Mouse (Mus musculus) embryo, embryonic 10.5 days (tissue): ENCODE data around the gene Tssc4.

Source experiments
- DNase-seq: peaks from one replicate; pipeline ENCODE4 v3.0.0-alpha.2; 2015; ENCODE audit warnings: low spot score

The Tssc4 gene

DNA sequence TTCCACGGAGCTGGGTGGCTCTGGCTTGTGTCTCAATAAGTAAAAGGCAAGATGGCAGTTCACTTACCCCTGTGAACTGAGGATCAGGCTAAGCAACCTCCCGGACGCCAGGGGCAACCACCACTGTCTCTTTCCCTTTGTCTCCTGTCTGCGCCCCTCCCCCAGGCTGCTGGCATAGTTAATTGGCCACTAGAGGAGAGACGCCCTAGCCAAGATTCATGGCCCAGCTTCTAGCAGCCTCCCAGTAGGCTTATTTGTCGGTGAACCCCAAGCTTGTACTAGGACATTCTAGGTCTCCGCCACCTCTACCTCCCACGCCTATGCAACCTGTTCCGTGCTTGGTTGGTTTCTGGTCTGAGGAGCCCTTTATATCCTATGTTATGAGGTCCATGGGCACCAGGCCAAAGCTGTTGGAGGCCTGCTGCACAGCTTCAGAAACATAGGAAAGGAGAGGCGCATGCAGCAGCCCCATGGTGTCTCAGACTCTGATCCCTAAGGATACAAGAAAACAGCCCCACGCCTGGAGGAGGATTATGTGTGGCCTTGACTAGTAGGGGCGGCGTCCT is 650 bp upstream of the Tssc4 start:
- peak; percentile 54 for DNase-seq

GRCm38 (mm10) chr7:143069751-143070400 is 827 bp downstream of the Tssc4 start:
- DNase-seq = no peak

GRCm38 (mm10) chr7:143070506-143071070 is 1.5 kb downstream of the Tssc4 start:
- DNase-seq = no peak

DNA sequence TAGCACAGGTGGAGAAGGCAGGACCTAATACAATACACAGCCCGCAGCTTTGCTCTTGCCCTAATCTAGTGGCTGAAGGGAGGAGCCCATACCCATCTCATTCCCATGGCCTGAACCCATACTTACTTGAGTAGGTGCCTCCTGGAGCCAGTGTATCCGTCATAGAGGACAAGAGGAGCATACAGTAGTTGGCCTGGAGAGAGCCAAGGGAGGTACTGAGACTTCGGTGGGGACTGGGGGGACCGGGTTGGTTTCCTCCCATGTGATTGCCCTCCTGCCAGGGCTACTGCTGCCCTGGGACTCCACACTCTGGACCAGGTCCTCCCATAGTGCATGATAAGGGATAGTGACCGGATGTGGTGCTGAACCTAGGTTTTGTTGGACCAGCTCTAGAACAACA is 3.6 kb downstream of the Tssc4 start:
- DNase-seq = no peak

GRCm38 (mm10) chr7:143073086-143073485 is 4.0 kb downstream of the Tssc4 start:
- peak; percentile 73 for DNase-seq

DNA sequence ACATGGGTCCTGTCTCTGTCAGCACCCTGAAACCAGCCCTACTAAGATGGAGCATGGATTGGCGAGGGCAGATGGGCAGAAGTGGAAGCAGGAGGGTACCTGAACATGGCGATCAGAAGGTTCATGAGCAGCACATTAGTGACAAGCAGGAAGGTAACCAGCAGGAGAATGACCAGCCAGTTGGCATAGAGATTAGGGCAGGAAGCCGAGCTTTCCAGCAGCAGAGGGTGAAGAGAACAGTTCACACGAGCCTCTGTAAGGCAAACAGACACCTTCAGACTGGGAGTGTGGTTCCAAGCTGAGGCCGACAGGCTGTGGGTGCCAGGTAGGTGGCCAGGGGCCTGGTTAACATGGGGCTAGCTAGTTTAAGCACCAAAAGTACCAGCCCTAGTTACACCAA is 6.3 kb downstream of the Tssc4 start:
- DNase-seq = no peak

GRCm38 (mm10) chr7:143077351-143077750 is 8.3 kb downstream of the Tssc4 start:
- no peak for DNase-seq

DNA sequence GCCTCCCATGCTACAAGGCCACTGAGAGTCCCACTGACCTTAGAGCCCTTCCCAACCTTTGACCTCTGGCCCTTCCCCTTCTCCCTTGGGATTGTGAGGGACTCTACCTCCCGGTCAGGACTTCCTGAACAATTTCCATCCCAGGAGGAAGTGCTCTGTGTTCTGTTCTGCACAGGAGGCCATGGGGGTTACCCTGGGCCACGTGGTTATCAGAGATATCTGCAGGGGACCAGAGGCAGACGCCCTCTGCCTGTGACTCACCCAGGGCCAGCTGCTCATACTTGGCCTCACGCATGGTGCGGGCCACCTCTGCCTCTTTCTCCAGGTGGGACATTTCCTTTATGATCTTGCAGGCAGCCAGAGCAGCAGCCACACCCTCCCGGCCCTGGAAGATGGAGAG is 13.0 kb downstream of the Tssc4 start:
- no peak for DNase-seq

DNA sequence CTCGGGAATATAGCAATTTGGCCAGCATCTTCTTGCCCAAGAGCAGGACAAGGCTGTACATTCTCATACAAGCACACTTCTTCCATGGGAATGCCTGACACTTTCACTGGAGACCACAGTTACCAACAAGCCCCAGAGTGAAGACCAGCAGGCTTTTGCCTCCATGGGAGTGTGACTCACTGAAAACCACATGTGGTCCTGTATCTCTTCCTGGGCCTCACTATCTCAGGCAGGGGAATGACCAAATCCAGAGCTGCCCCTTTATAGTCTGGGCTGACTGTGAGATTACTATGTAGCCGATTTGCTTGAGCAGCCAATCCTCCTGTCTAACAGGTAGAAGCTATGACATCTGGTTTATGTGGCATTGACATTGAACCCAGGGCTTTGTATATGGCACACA is 14.7 kb downstream of the Tssc4 start:
- no peak for DNase-seq

DNA sequence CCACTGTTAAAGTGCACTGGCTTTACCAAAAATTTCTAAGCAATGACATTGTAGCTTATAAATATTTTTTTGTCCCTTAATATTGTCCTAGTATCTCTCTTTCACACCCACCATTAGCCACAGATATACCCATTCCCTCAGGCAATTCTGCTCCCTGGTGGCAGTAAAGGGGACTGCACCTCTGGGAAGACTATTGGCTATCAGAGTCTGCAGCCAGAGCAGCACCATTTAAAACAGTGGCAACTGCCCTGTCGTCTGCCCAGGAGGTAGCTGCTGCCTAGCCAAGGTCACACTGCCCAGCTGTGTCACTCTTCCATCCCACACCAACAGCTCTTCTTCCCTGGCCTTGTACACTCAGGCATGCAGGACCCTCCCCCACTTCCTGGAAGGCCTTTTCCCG is 17.3 kb downstream of the Tssc4 start:
- DNase-seq = peak; percentile 78

DNA sequence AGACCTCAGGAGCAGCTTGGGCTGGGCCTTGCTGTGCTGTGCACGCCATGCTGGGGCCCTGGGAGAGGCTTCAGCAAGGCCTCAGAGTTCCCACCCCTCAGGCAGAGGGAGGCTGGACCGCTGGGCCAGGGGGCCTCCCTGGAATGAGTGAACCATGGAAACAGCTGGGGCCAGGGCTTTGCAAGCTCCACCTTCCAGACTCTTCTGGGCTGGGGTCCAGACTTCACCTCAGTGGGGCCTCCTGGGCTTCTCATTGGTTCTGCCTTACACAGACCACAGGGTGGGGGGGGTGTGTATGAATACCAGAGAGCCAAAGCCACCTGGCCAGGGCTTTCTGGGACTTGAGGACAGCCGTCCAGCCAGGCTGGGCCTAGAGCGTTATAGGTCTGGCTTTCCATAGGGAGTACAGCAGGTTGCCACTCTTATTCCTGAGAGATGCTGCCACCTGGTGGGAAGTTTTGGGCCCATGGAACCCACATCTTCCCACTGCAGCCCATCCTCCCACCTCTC is 18.1 kb downstream of the Tssc4 start:
- peak; percentile 69 for DNase-seq

DNA sequence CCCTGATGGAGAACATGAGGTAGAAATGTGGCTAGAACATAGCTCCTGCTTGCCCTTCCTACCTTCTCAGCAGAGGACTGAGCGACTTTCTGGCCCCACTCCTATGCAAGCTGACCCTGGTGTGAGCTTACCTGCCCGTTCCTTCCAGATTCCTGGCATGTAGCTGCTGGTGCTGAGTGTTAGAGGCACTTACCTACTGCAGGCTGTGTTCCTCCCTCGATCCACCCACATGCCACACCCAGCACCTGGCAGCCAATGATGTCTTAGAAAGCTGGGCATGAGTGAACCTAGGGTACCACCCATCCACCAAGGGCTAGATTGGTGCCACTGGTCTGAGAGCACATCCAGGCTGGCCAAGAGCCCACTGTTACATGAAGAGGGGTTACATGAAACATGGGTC is 24.8 kb downstream of the Tssc4 start:
- no peak for DNase-seq

DNA sequence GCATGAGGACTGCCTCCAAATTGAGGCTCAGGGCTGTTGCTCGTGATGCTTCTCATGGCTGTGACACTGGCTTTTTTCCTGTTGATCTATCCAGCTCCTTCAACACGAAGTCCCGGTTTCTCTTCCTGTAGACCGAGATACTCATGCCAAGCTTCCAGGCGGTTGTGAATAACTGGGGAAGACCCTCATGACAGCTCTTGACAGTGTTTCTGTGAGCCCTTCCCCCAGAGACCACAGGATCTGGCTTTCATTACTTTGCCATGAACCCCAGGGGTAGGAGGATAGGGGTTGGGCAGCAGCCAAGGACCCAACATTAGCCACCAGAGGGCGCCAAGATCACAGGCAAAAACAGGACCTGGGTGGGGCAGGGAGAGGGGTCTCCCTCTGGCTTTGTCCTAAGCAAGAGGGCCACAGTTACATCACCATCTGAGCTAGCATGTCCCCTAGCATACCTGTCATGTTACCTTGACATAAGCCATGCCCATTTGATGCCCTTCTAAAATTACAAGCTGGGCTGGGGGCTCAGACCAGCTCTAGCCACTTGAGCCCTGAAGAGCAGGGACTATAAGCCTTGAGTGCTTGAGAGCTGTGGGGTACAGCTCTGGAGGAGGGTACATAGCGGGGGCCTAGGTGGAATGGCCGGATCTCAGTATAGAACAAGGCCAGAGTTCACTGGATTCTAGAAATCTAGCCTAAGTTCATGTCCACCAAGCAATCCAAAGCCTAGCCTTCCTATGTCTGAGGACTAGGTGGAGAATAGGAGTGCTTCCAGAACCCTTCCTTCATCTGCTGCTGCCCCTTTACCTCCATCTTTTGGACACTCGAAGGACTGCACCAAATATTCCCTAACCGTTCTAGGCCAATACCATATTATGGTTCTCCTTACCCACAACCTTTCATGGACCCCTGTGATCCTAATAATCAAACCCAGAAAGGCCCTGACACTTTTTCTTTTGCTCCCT is 25.8 kb downstream of the Tssc4 start, which contains the start of gene Trpm5:
Gene Trpm5, minus strand, starts transcription at position 51 of the 962 bp plus-strand sequence.
- DNase-seq = peak; percentile 83

DNA sequence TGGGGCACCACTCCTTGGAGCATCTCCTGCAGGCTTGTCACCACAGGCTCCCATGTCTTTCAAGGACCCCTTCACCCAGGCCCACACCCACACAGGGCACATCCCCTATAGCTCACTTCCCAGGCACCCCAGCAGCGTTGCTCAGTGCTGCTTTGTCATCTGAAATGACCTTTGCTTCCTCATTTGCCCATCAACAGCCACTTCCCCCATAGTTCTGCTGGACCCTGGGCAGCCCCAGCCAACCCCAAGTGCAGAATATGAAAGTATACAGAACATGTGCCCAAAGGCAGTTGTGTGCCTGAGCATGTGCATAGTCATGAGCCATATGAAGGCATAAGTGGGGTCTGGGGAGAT is 26.5 kb downstream of the Tssc4 start:
- DNase-seq = no peak

- no peak for DNase-seq
Observed at GRCm38 (mm10) chr7:143100759-143101158, 31.7 kb downstream of the Tssc4 start.

DNA sequence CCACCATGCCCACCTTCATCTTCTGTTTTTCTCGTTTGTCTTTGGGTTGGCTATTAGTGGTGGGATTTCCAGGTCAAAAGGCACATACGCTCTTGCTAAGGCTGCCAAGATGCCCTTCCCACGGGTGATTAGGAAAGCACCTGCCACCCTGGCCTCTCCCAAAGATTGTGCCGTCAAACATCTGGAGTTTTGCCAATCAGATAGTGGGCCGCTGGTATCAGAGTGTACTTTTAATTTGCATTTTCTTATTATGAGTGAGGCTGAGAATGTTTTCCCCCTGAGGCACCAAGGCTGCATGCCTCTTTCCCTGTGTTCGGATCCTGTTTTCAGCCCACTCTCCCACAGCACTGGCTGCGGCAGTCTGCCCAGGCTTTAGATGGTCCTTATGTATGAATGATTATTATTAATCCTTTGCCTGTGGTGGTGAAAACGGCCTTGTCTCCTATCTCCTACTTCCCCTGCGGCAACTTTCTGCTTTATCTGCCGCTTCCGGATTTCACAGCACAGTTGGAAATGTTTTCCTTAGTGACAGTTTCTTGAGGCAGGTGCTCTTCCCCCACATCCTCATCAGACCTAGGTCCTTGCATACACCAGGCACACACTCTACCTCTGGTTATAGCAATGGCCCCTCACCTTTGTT is 36.3 kb downstream of the Tssc4 start:
- no peak for DNase-seq

- DNase-seq = no peak
Observed at GRCm38 (mm10) chr7:143106062-143106461, 37.0 kb downstream of the Tssc4 start, which contains the start of gene Kcnq1. Gene Kcnq1, plus strand, starts transcription at chr7:143106362.

- peak; percentile 33 for DNase-seq
Observed at GRCm38 (mm10) chr7:143106672-143107465, 37.8 kb downstream of the Tssc4 start.

DNA sequence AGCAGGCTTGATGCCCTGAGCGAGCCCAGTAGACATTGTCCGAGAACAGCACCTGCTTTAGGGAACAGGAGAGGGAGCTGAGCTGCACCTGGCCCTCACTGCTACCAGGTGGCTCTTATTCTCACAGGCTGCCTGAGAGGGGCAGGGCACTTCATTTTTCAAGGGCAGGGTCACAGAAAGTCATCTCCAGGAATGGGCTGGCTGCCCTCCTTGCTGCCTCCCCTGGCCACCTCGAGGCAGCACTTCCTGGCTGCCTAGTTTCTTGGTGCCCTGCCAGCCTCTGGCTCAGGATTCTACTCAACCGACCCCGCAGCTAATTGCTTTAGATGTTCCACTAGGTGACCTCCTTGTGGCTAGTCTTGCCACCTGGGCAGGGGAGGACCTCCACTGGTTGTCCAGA is 39.2 kb downstream of the Tssc4 start:
- no peak for DNase-seq

- DNase-seq = no peak
Observed at GRCm38 (mm10) chr7:143108996-143109660, 40.1 kb downstream of the Tssc4 start.
